Mouse (Mus musculus) brain, embryonic 18.5 days (tissue): ENCODE measurements around the gene Tpd52l2.
"Not testable (repeated sequence)": the region's sequence is repeated elsewhere in the genome, so short reads cannot be mapped to it uniquely, and the experiment has no call there.

Experiments used
- DNase-seq: peaks from one replicate; pipeline ENCODE4 v3.0.0-alpha.2; 2012; ENCODE audit warnings: low read depth, low spot score

The Tpd52l2 gene

DNA sequence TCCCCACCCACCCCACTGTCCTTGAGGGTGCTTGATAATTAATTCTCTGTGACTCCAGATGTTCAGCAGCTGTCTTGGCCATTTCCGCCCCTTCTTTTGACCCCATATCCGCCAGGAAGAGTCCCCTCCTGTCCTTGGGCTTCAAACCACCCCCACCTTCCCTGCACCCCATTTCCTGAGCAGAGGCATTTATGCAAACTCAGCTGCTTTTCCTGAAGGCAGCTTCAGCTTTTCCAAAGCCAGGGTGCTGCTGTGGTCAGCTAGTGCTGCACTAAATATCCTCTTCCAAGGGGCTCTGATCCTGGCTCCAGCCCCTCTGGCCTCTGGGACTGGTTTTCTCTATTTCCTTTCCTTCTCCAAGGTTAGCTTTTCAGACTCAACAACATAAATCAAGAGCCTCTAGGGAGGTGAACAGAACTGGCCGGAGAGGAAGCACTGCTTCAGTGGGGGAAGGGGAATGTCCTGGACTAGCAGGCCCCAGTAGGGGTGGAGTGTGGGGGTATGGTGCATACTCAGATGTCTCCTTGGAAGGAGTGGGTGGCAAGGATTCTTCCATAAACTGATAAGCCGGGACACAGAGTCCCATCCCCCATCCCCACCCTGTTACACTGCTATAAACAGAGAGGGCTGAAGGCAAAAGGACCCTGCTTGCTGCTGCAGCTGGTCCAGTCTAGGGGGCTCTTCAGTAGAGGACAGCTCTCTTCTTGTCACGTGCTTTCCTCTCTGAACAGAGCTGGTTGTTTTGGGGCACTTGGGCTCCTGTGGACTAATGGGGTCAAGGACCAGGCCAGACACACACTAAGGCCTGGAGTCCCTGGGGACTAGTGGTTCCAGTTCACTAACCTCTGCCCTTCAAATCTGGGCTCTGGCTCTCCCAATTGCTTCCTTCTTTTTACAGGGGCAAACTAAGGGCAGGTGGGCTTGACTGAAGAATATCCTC lies 9.3 kb upstream of the Tpd52l2 start:
- no peak for DNase-seq

DNA sequence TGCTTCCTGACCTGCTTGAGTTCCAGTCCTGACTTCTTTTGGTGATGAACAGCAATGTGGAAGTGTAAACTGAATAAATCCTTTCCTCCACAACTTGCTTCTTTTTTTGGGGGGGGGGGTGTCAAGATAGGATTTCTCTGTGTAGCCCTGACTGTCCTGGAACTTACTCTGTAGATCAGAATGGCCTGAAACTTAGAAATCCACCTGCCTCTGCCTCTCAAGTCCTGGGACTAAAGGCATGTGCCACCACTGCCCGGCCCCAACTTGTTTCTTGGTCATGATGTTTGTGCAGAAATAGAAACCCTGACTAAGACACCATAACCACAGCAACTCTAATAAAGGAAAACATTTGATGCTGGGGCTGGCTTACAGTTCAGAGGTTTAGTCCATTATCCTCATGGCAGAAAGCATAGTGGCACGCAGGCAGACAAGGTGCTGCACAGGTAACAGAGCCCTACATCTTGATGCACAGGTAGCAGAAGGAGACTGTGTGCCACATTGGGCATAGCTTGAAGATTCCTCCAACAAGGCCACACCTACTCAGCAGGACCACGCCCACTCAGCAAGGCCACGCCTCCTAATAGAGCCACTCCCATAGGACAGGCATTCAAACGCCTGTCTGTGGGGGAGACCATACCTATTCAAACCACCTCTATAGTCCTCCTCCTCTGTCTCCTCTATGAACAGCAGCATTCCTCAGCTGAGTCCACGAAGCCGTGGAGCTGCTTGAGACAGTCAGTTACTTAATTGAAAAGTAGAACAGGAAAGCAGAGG lies 5.3 kb upstream of the Tpd52l2 start:
- DNase-seq = no peak

DNA sequence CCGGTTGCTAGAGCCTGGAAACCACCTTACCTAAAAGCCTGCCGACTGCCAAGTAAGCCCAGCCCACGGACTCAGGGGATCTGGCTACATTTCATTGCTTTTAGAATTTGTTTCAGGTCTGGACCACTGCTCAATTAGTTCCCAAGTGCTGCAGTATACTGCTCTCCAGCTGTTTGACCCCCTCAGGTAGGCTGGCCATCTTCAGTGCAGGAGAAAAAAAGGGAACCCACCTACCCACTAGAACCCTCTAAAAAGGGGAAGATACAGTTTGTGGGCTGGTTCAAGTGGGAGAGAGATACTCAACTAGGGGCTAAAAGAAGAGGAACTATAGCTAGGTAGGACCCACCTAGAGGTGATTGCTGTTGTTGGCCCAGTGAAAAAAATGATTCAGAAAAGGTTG lies 4.7 kb upstream of the Tpd52l2 start:
- no peak for DNase-seq

DNA sequence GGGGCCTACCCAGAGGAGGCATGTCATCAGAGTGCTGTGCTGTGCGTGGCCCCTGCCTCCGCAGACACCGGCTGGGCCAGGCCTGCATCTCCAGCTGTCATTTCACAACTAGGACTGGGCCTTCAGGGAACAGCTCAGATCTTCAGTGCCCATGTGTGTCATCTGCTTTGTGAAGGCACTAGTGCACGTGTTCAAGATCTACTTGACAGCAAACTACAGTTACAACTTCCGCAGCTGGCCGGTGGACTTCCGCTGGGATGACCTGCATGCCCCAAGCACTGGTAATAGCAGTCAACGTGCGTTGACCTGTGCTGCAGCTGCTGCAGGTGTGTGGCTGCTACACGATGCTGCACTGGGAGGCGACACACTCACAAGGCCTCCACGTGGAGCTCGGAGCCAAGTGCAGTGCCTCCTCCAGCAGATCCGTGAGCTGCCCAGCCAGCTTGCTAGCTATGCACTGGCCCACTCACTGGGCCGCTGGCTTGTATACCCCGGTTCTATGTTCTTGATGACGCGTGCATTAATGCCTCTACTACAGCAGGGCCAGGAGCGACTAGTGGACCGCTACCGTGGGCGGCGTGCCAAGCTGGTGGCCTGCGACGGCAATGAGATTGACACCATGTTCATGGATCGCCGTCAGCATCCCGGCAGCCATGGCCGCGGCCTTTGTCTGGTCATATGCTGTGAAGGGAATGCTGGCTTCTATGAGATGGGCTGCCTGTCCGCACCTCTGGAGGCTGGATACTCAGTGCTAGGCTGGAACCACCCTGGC lies 3.6 kb upstream of the Tpd52l2 start, which contains the start of gene Abhd16b:
Gene Abhd16b (plus strand): TSS at position 51 of the 772 bp plus-strand sequence.
- no peak for DNase-seq

DNA sequence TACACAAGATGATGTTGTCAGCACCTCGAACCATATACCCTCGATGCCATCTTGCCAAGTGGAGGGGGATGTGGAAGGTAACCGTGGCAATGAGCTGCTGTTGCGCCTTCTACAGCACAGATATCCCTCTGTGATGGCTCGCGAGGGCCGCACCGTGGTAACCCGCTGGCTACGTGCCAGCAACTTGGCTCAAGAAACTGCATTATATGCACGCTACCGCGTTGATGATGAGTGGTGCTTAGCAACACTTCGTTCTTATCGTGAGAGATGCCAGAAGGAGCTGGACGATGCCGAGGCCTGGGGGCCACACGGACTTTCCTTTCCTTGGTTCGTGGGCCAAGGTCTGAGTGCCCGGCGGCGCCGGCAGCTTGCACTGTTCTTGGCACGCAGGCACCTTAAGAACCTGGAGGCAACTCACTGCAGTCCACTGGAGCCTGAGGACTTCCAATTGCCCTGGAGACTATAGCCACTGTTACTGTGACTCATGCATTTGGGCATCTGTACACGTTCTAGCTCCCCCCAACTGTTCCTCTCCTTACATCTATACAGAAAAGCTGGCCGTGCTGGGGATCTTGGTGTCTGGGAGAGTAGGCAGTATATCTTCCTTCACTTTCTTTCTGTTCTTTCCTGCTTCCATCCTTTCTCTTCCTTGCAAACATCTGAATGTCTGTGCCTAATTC lies 2.5 kb upstream of the Tpd52l2 start:
- DNase-seq = no peak

DNA sequence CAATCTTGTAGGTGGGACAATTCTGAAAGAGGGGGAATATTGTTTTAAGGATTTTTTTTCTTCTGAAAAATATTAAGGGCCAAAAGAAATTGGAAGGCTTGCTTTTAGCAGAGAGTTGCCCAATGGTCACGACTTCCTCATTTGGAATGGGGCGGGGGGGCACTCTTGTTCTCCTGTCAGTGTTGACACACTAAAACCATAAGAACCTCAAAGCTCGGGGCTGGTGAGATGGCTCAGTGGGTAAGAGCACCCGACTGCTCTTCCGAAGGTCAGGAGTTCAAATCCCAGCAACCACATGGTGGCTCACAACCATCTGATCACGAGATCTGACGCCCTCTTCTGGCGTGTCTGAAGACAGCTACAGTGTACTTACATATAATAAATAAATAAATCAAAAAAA lies 1.1 kb upstream of the Tpd52l2 start:
- not testable (repeated sequence) for DNase-seq

DNA sequence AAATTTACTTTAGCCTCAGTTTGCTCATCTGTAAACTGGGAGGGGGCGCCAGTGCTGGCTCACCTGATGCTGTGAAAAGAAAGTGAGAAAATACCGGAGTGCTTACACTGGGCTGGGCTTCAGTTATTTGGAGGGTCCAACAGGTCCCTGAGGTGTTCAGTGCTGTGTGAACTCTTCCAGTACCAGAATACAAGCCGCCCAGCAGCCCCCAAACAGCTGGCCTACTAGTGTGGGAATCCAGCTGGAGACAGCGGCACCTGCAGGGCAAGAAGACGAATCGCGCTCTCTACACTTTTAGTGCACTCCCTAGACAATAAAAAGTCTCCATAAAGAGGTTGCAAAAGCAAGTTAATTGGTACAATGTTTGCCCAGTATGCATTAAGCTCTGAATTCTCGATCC lies 661 bp upstream of the Tpd52l2 start:
- DNase-seq = no peak

DNA sequence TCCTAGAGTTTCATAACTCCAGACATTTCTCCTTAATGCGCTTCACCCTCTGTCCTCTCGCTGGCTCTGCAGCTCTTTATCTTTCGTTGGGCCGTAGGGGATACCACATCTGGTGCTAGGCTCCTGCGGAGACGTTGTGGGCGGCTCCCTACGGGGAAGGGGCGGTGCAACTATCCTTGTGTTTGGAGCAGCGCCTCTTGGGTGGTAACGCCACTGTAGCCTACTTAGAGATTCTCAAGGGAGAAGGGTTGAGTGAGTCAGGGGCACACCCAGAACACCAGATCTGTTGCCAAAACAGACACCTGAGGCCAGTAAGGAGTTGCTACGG lies 570 bp downstream of the Tpd52l2 start:
- no peak for DNase-seq

DNA sequence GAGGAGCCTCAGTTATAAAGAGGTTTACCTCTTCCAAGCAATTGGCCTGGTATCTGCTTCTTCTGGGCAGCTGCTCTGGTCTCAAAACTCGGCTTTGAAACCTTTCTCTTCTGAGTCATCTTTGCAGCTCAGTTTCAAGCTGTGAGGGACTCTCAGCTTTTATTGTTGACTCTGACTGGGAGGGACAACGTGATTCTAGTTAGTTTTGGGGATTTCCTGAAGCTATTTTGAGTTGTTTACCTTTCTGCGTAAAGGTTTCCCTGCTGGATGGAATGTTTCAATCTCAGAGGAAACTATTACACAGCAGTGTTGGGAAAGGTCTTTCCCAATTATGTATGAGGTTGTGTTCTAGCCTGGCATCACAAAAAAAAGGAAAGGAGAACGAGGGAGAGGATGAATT lies 1.7 kb downstream of the Tpd52l2 start:
- no peak for DNase-seq

DNA sequence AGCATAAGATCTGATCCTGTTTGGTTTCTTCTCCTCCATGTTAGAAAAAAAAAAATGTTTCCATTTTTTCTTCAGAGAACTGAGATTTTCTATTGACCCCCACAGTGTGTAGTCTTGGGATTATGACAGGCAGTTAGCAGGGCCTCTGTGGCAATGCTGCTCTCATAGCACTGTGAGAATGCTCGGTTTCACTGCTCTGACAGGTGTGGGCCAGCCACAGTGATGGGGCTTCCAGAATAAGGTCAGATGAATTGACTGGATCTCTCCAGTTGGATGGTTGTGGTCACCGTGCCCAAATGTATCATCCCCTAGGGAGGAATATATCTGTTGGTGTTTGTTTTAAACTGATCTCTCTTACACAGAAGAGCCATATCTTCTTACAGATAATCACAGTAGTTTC lies 12.2 kb downstream of the Tpd52l2 start:
- no peak for DNase-seq

DNA sequence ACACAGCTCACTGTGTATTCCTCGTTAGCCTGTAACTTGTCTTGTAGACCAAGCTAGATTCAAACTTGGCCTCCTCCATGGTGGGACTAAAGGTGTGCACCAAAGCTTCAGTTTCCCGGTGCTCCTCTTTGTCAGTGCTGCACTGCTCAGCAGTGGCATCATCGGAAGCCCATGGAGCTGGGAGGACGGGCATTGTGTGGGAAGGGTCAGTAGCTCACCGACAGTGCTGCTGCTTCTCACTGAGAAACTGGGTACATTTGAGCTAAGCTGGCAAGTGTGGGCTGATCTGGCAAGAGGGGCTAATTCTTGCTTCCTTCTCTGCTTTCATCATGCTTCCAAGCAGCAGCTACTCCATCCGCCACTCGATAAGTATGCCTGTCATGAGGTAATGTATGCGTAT lies 14.3 kb downstream of the Tpd52l2 start:
- no peak for DNase-seq

DNA sequence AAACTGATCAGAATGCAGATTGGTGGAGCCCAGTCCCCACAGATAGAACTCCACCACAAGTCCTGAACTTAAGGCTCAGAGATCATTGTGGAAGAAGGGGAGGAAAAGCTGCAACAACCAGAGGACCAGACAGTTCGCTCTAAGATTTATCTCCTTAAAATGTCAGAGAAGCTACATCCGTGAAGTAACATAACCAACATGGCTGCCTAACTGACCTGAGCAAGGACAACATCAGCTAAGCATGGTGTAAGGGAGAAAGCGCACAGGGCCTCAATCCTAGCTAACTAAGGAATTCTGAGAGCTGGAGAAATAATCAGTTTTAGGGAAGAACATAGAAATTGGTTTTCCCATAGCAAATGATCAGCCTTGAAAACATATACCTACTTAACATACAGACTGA lies 22.3 kb downstream of the Tpd52l2 start:
- DNase-seq = no peak

DNA sequence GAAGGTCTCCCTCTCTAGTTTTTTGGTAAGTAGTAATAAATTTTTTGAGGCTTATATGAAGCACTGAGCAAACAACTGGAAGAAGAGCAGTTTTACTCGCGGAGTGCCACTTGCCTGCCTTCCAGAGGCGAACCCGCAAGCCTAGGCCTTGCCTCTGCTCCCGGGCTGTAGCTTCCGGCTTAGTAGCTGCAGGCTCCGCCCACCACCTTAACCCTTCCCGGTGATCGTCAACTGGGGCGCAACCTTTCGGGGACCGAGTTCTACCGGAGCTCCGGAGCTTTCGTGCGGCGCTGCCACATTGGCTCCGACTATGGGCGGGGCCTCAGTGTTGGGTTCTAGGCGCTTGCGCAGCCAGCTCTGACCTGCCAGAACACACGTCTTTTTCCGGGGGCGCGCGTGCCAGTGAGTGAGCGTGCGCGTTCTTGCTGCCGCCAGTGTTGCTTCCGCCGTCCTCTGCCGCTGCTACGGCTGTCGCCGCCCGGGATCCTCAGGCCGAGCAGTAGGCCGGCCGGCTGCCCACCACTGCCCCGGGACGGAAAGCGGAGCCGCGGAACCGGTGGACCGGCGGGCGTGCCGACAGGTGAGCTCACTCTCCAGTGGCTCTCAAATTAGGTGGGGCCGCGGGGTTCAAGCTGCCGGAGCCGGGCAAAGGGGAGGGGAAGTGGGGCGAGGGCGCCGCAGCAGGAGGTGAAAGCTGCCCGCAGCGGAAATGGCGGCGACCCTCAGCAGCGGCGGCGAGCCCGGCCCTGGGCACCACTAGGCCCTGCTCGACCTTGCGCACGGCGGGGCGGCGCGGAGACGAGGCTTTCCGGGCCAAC lies 23.4 kb downstream of the Tpd52l2 start, which contains the start of gene Dnajc5:
Gene Dnajc5 (plus strand): TSS at position 368 of the 818 bp plus-strand sequence.
- DNase-seq = peak; percentile 95

DNA sequence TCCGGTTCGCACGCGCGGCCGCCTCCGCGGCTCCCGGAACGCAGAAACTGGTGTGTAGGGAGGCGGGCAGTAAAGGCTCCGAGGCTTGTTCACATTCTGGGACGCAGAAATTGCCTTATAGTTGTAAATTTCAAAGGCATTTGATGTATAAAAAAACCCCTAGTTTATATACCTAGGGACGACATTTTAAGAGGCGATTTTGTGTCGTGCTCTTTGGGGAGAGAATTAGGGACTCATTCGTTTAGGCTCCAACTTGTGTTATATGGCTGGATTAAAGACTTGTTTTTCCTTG lies 23.9 kb downstream of the Tpd52l2 start:
- no peak for DNase-seq

DNA sequence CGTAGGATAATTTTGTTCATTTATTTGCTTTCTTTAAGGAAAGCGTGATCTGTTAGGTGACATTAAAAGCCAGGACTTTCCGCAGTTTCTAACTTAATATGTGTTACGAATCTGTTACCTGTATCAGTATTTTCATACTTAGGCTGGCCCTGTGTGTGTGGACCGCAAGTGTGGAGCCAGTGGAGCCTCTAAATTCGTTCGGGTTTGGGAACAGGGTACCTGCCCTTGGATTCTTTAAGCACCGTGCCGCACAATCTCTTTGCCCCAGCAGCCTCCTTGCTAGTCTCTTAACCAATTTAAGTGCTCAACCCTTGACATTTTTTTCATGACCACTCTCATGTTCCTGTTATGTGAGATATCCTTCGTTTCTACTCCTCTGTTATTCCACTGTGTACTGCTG lies 24.5 kb downstream of the Tpd52l2 start:
- no peak for DNase-seq

DNA sequence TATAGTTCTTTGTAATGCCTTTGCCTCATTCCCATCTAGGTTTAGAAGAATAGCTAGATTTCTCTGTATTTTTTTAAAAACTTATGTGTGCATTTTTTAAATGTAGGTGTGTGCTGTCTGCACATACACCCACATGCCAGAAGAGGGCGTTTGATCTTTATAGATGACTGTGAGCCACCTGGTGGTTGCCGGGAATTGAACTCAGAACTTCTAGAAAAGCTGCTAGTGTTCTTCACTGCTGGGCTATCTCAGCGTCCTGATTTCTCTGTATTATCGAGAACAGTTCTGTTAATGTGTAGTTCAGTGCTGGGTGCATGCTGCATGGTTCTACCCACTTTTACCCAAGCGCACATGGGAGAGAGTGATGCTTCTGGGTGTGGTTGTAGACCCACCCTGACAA lies 25.9 kb downstream of the Tpd52l2 start:
- no peak for DNase-seq

DNA sequence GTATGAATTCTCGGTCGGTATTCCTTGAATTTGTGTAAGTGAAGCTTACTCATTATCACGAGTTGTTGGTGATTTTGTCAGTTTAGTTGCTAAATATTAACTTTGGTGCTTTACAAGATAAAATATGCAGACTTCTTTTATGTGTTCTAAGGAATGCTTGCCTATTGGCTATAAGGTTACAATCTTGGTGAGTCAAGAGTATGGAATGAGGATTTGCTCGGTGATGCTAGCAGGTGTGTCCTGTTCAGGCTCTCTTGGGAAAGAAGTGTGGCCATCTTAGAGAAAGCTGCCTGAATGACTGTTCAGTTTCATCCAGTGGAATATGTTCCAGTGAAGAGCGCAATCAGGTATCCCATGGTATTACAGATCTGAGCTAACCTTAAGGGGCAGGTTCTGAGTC lies 28.6 kb downstream of the Tpd52l2 start:
- no peak for DNase-seq

DNA sequence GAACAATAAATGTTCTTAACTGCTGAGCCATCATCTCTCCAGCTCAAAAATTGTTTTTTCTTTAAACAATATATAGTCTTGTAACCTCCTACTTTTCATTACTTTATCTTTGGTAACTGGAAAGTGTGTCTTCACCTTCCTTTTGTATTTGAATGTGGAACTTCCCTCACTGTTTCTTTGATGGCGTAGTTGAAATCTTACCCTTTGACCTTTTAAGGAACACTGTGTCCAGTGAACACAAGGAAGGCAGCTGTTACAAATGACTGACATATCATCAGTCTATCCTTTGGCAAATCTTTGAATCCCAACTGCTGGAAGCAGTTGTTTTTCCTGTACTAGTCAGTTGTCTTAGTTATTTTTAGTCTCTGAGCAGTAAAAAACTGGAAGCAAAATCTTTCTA lies 32.1 kb downstream of the Tpd52l2 start:
- DNase-seq = no peak

DNA sequence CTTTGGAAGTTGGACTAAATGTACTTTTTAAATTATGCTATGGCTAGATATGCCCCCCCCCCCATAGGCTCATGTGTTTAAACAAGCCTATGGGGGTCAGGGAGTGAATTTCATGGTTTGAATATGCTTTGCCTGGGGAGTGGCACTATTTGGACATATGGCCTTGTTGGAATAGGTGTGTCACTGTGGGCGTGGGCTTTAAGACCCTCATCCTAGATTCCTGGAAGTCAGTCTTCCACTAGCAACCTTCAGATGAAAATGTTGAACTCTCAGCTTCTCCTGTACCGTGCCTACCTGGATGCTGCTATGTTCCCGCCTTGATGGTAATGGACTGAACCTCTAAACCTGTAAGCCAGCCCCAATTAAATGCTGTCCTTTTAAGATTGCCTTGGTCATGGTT lies 35.6 kb downstream of the Tpd52l2 start:
- DNase-seq = no peak

DNA sequence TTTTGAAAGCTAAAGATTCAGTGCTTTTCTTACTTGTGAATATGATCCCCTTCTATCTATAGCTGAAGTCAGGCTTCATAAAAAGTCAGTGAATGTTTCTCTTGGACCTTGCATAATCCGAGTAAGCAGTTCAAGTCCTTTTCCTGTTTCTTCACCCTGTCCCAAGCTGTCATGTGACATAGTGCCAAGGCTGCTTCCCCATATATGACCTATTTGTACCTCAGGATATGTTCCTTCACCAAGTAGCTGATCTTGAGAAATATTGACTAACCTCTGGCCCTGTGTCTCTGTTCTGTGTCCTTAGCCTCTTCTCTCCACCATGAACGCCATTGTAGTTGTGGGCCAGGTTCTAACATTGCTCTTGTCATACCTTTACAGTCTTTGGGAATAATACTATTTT lies 39.5 kb downstream of the Tpd52l2 start:
- DNase-seq = no peak
